Mouse (Mus musculus) lung, adult 2 months (tissue): ENCODE results near the gene Nol4l.

Experiments used
- CTCF ChIP-seq: fragments of 200-500 bp; IDR thresholded peaks from 2 replicates; pipeline ENCODE4 v1.5.1; 2011; ENCODE audit warnings: mild to moderate bottlenecking, low read length, control low read depth; ENCODE audit not compliant: insufficient read depth
- POLR2A ChIP-seq: fragments of 200-500 bp; IDR thresholded peaks from 2 replicates; pipeline ENCODE4 v1.6.1; 2011; ENCODE audit warnings: low read depth, mild to moderate bottlenecking, control low read depth, low read length, borderline replicate concordance; ENCODE audit errors: extremely low read depth

- no peak for TF ChIP-seq POLR2A
- TF ChIP-seq CTCF, result no peak
Measured at GRCm38 (mm10) chr2:153543911-153544730, 14.3 kb upstream of the Nol4l start.
